Mouse (Mus musculus) mature B cell (primary cell): Measurements from ENCODE around the gene Zfp36l1.
"Not testable (repeated sequence)": the region's sequence is repeated elsewhere in the genome, so short reads cannot be mapped to it uniquely, and the experiment has no call there.

ENCODE experiments used
- in situ Hi-C: fragments of 300-500 bp; cut with MboI; formaldehyde crosslinking; loops from 2 replicates; pipeline ENCODE4 v1.14.3; 2019

Gene Zfp36l1

GRCm38 (mm10) chr12:80109753-80110545, 2.9 kb downstream of the Zfp36l1 start:
- in situ Hi-C loops, result no loop called here

- in situ Hi-C loops, result not testable (repeated sequence)
These were observed 3.7 kb downstream of the Zfp36l1 start for GRCm38 (mm10) chr12:80108896-80109668.

DNA sequence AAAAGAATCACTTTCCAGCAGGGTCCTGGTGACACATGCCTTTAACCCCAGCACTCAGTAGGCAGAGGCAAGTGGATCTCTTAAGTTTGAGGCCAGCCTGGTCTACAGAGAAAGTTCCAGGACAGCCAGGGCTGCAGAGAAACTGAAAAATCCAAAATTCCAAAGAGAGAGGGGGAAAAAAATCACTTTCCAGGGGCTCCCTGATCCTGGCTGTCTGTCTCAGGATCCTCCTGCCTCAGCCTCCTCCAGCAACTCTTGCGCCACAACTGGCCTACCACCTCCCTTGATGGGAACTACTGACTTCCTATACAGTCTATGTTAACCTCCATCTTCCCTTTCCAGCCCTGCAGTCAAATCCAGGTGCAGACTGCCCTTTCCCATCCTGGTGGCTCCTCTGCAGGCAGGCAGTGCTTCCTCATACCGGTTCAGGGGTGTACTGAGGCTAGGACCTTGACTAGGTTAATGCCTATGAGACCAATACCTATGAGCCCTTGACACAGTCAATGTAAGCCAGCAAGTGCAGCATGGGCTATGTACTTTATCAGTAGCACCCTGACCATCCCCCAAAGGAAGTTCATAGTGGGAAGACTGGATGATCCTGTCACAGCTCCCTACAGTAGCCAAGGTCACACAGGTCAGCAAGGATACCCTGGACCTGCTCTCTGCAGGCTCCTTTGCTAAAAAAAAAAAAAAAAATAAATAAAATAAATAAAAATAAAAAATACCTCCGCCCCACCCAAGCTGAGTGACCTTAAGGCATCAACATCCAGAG, 5.7 kb downstream of the Zfp36l1 start:
- in situ Hi-C loops, result no loop called here

DNA sequence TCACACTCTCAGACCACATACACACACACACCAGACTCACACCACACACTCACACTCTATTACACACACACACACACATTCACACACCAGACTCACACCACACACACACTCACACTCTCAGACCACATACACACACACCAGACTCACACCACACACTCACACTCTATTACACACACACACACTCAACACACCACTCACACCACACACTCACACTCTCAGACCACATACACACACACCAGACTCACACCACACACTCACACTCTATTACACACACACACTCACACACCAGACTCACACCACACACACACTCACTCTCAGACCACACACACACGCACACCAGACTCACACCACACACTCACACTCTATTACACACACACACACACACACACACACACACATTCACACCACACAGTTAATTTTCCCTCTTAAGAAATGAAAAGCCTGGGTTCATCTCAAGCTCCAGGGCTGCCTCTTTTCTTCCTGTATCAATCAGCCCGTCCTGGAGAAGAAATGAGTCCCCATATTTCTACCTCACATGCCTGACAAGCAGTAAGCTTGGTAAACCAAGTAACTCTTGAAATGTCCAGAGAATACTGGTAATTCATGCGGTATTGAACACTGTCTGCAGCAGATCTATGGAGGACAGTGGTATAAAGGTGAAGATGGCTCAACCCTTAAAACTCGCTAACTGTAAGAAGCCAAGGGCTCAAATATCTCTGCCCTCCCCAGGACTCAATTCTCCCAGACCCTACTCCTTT, 6.5 kb downstream of the Zfp36l1 start:
- in situ Hi-C loops, result no loop called here

- in situ Hi-C loops, result no loop called here
These were observed 9.3 kb downstream of the Zfp36l1 start for GRCm38 (mm10) chr12:80103521-80103973.

- in situ Hi-C loops, result no loop called here
These were observed 9.7 kb downstream of the Zfp36l1 start for GRCm38 (mm10) chr12:80103089-80103488.

DNA sequence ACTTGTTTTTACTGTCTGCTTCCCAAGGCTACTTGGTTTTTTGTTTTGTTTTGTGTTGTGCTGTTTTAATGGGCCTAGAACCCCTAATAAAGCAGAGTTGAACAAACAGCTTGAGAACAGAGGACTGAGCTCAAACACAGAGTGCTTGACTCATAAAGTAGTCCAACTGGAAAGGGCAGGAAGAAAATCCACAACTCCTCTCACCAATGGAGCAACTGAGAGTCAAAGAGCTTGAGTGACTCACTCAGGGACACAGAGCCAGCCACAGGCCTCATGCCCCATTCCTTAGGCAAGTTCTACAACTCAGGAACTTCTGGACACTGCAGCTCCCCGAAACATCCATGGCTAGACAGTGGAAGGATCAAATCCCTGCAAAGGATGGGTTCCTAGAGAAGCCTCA, 14.0 kb downstream of the Zfp36l1 start:
- in situ Hi-C loops, result no loop called here

- in situ Hi-C loops, result no loop called here
These were observed 16.1 kb downstream of the Zfp36l1 start for GRCm38 (mm10) chr12:80096734-80097133.

DNA sequence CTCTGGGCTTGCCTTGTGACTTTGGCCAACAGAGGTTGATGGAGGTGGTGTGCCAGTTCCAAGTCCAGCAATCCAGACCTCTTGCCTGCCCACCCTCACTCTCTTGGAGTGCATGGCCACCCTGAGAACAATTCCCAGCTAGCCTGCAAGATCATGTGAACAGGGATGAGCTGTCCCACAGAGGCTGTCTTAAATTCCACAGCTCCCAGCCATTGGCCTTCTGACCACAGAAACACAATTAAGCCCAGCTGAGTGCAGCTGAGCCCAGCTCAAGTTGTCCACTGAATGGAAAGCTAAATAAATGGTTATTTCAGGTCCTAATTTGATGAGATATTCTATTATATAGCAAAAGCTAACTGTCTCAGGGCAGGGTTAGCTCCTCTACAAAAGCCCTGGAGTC, 20.0 kb downstream of the Zfp36l1 start:
- in situ Hi-C loops, result no loop called here

DNA sequence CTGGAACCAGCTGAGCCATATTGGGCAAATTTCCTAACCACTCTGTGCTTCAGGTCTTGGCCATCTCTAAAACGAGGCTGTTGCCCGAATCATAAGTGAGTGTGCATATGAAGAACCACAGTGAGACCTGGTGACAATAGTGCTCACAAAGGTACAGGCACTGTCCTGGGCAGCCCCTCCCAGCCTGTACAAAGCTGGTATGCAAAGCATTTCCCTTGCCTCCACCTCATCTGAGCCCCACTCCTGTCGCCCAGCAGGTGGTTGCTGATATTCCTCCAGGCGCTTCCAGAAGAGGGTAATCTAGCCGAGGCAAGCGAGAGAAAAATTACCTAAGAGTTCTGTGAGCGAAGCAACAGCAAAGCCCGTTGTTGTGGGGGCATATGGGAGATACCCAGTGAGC, 21.7 kb downstream of the Zfp36l1 start:
- in situ Hi-C loops, result no loop called here

DNA sequence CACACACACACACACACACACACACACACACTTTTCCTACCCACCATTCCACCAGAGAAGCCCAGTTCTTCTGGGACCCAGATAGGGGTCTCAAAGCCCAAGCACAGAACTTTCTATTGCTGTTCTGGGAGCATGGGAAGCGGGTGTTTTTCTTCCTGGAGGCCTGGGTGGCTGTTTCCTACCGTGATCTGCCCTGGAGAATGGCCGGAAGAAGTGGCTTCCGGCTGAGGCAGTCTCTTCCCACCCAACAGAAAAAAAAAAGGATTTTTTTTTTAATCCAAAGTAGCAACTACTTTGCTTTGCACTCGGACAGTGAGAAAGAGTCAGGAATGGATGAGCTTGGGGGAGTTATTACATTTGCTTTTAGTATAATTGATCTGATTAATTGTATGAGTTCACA, 22.3 kb downstream of the Zfp36l1 start:
- in situ Hi-C loops, result no loop called here

DNA sequence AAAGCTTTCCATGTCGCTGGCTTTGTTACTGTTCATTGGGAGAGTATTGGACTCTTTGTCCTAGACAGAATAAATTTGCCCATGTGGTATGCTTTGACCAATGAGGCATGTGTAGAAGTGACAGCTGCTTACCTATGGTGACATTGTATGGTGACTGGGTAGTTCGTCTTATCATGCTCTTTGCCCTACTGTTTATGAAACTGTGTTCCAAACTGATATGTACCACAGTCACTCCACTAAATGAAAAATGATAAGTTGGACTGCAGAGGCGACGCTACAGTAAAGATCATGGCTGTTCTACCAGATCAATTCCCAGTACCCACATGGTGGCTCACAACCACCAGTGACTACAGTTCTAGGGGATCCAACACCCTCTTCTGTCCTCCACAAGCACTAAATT, 24.7 kb downstream of the Zfp36l1 start:
- in situ Hi-C loops, result no loop called here

- in situ Hi-C loops, result no loop called here
These were observed 28.2 kb downstream of the Zfp36l1 start for GRCm38 (mm10) chr12:80084446-80085112.

DNA sequence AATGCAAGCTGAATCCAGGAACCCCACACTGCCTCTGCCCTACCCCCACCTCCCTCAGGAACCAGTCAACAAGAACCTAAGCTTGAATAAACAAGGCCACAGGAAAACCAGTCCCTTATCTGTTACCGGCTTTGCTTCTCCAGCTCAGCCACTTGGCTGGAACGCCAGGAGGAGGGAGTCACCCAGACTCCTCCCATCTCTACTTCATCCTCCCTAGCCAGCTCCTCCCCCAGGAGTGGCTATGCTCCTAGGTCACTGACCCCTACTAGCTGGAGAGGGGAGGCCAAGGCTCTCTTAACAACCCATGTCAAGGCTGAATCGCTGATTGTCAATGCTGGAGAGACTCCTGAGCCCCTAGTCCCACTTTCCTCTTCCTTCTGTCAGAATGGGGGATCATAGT, 28.9 kb downstream of the Zfp36l1 start:
- in situ Hi-C loops, result no loop called here

- in situ Hi-C loops, result no loop called here
These were observed 29.5 kb downstream of the Zfp36l1 start for GRCm38 (mm10) chr12:80083133-80083821.

- in situ Hi-C loops, result no loop called here
These were observed 30.1 kb downstream of the Zfp36l1 start for GRCm38 (mm10) chr12:80082730-80083129.

DNA sequence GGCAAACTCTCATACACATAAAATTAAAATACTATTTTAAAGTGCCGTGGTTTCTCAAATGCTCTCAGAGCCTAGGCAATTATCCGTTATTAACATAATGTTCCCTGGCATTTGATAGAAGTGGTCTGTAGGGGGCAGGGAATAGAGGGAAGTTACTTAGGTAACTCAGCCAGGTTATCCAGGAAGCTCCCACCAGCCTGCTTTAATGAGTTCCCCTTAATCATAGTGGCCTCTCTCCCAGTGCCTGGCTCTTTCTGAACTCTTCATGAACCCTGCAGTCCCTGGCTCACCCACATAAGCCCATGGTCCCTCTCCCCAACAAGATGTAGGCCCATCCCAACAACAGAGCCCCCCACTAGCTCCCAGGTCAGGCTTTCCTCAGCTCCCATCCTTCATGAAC, 31.4 kb downstream of the Zfp36l1 start:
- in situ Hi-C loops, result no loop called here

DNA sequence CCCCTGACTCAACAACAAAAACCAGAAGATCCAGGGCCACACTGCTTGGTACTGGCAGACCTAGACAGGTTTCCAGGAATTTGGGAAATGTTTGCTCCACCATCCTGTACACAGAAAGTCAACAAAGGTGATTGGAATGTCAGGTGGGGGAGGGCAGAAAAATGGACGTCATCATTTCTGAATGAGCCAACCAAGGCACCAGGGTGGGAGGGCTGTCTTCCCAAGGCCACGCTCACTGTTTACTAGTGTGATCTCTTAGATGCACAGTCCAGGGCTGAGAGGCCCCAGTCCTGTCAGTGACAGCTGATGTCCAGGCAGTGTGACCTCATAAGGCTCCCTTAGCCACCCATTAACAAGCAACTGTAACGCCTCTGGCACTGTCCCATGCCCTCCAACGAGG, 32.9 kb downstream of the Zfp36l1 start:
- in situ Hi-C loops, result no loop called here

DNA sequence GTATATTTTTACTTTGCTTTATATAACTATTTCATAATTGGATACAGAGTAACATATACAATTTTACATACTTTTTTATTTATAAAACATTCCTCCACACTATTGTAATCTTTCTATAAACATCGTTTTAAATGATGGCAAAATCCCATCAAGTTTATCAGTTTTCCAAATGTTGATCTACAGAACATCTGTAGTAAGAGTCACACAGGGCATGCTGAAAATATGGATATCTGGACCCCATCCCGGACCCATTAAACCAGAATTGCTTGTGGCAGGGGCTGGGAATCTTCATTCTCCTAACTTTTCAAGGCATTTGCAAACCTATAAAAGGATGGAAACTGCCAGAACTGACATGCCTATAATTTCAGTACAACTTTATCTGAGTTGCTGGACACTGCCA, 38.5 kb downstream of the Zfp36l1 start:
- in situ Hi-C loops, result no loop called here

GRCm38 (mm10) chr12:80070534-80071287, 42.1 kb downstream of the Zfp36l1 start:
- in situ Hi-C loops, result no loop called here
